Mouse (Mus musculus) erythroblast, embryonic 14.5 days (primary cell): ENCODE results near the gene Sox30.

Experiments
- GATA1 ChIP-seq: IDR thresholded peaks from 2 replicates; pipeline ENCODE4 v1.6.1; 2012; ENCODE audit warnings: low read length, inconsistent platforms, mixed read lengths
- TAL1 ChIP-seq: IDR thresholded peaks from 3 replicates; pipeline ENCODE4 v1.6.1; 2012; ENCODE audit warnings: low read length, inconsistent platforms, mixed read lengths

DNA sequence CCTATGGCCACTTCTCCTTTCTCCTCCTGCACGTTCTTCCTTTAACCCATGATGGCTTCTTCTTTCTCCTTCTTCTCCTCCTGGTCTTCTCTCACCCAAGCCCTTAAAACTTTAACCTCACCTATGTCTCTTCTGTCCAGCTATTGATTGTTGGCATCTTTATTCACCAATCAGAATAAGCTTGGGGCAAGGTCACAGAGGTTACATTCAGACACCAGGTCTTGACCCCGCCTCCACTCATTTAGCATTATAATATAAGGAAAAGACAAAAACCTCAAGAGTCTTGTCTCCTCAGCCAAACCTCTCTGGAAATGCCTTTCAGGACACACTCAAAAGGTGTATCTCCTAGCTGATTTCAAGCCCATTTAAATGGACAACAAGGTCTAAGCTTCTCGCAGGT, 11.6 kb upstream of the Sox30 start:
- no peak for TF ChIP-seq GATA1
- no peak for TF ChIP-seq TAL1
